Mouse (Mus musculus) heart, adult 2 months (tissue): Measurements from ENCODE around the gene Gm10447. TPM values are rescaled to one million over a fixed set of nuclear protein-coding genes. Genes with fewer than 3 reads are reported as not detected.

Experiments
- DNase-seq, 2 experiments: peaks; one replicate each; pipeline ENCODE4 v3.0.0; 2021
- H3K27ac ChIP-seq: fragments of 200-600 bp; 2 replicates; pipeline ENCODE4 v1.8.1; 2022
- H3K27me3 ChIP-seq: fragments of 200-500 bp; 2 replicates; pipeline ENCODE4 v1.6.1; 2012; ENCODE audit warnings: mild to moderate bottlenecking, low read length, inconsistent platforms, mixed read lengths; ENCODE audit not compliant: control insufficient read depth, insufficient read depth
- H3K36me3 ChIP-seq: fragments of 200-500 bp; 2 replicates; pipeline ENCODE4 v1.6.1; 2012; ENCODE audit warnings: low read length, inconsistent platforms; ENCODE audit not compliant: control insufficient read depth, insufficient read depth
- H3K4me1 ChIP-seq: fragments of 200-500 bp; 2 replicates; pipeline ENCODE4 v1.6.1; 2011; ENCODE audit warnings: low read length; ENCODE audit not compliant: control insufficient read depth, insufficient read depth
- H3K4me3 ChIP-seq: fragments of 200-600 bp; 2 replicates; pipeline ENCODE4 v1.8.1; 2022
- H3K79me2 ChIP-seq: fragments of 200-500 bp; replicated peaks from 2 replicates; pipeline ENCODE4 v1.6.1; 2012; ENCODE audit warnings: mild to moderate bottlenecking, inconsistent platforms, low read length, moderate library complexity, mixed read lengths; ENCODE audit not compliant: control insufficient read depth, insufficient read depth
- H3K9ac ChIP-seq: fragments of 200-500 bp; 2 replicates; pipeline ENCODE4 v1.6.1; 2012; ENCODE audit warnings: low read depth, mild to moderate bottlenecking, control low read depth, inconsistent platforms, low read length, mixed read lengths
- CTCF ChIP-seq: fragments of 200-600 bp; IDR thresholded peaks from 2 replicates; pipeline ENCODE4 v1.8.1; 2022; ENCODE audit warnings: antibody characterized with exemption, mild to moderate bottlenecking, moderate library complexity
- EP300 ChIP-seq: fragments of 200-500 bp; IDR thresholded peaks from 2 replicates; pipeline ENCODE4 v1.6.1; 2011; ENCODE audit warnings: low read depth, low read length, control low read depth; ENCODE audit not compliant: insufficient read depth
- POLR2A ChIP-seq: fragments of 200-500 bp; IDR thresholded peaks from 2 replicates; pipeline ENCODE4 v1.6.1; 2011; ENCODE audit warnings: mild to moderate bottlenecking, low read depth, low read length, control low read depth; ENCODE audit not compliant: insufficient read depth
- WGBS: fragments of 180-500 bp; shearing (Covaris S2); methylation state at CpG from one replicate; pipeline ENCODE4 v1.1.7; 2018; 5-methylcytosine and 5-hydroxymethylcytosine counted together
- intact Hi-C: fragments of 180-260 bp; cut with DNase I; formaldehyde crosslinking; loops from one replicate; pipeline ENCODE4 v1.15.1; 2025
- polyA plus RNA-seq: library from polyadenylated mRNA; depleted of rRNA; stranded (reverse); fragments of >200 nt; gene quantifications from 2 replicates; pipeline ENCODE4 v1.2.3, GENCODE M21; 2012
- total RNA-seq, 2 experiments: library from RNA; stranded (reverse); gene quantifications; 2 replicates each; pipeline ENCODE4 v1.2.3; 2021

The Gm10447 gene
- total and polyA plus RNA-seq, 3 experiments = not detected

- no peak for DNase-seq
- intact Hi-C loops = no loop called here
- Histone ChIP-seq H3K27ac (no peak overlapping the region), H3K9ac (no peak overlapping the region), H3K27me3 (no peaks in the 10 kb centered on the region; the same call in 1 of the 2 replicates), H3K4me3 (no peak overlapping the region), H3K4me1 (peaks cover 4% of the 10 kb centered on the region; the same call in 1 of the 2 replicates), H3K79me2 (no peaks in the 10 kb centered on the region), H3K36me3 (no peaks in the 10 kb centered on the region)
- 98% methylated on average over 5 of the region's 5 CpGs for WGBS
- TF ChIP-seq POLR2A (no peak), CTCF (peak; percentile 31; the same call in 1 of the 2 replicates)
Measured at GRCm38 (mm10) chr11:53489007-53489406, 32.1 kb upstream of the Gm10447 start.

- intact Hi-C loops = no loop called here
- H3K4me1 ChIP-seq = peaks cover 2% of the 10 kb centered on the region; the same call in 1 of the 2 replicates
- TF ChIP-seq EP300 (no peak), CTCF (no peak), POLR2A (no peak)
- 23% methylated on average over 27 of the region's 27 CpGs for WGBS
- no peak overlapping the region for H3K4me3 ChIP-seq
- no peaks in the 10 kb centered on the region; the same call in 1 of the 2 replicates for H3K27me3 ChIP-seq
- no peaks in the 10 kb centered on the region for H3K36me3 ChIP-seq
- H3K9ac ChIP-seq = no peak overlapping the region
- no peak for DNase-seq
- no peak overlapping the region for H3K27ac ChIP-seq
- no peaks in the 10 kb centered on the region for H3K79me2 ChIP-seq
Measured at GRCm38 (mm10) chr11:53486822-53487594, 30.1 kb upstream of the Gm10447 start.

- WGBS = 90% methylated on average over 3 of the region's 3 CpGs
- DNase-seq = no peak
- Histone ChIP-seq H3K79me2 (no peaks in the 10 kb centered on the region), H3K27me3 (no peaks in the 10 kb centered on the region; the same call in 1 of the 2 replicates), H3K4me1 (no peaks in the 10 kb centered on the region), H3K27ac (no peak overlapping the region), H3K9ac (no peak overlapping the region), H3K36me3 (no peaks in the 10 kb centered on the region), H3K4me3 (no peak overlapping the region)
- TF ChIP-seq POLR2A (no peak), CTCF (no peak), EP300 (no peak)
- intact Hi-C loops = no loop called here
Measured at GRCm38 (mm10) chr11:53486351-53486750, 29.4 kb upstream of the Gm10447 start.

- 52% methylated on average over 3 of the region's 3 CpGs for WGBS
- Histone ChIP-seq H3K4me1 (no peaks in the 10 kb centered on the region), H3K4me3 (no peak overlapping the region), H3K9ac (no peak overlapping the region), H3K79me2 (no peaks in the 10 kb centered on the region), H3K27ac (no peak overlapping the region), H3K36me3 (no peaks in the 10 kb centered on the region), H3K27me3 (no peaks in the 10 kb centered on the region; the same call in 1 of the 2 replicates)
- intact Hi-C loops = no loop called here
- peak; percentile 71 for TF ChIP-seq CTCF
- no peak for TF ChIP-seq POLR2A
- no peak for DNase-seq
Measured at GRCm38 (mm10) chr11:53485719-53486118, 28.8 kb upstream of the Gm10447 start.

GRCm38 (mm10) chr11:53483159-53483891, 26.4 kb upstream of the Gm10447 start:
- Histone ChIP-seq H3K27ac (no peak overlapping the region), H3K4me1 (no peaks in the 10 kb centered on the region), H3K79me2 (no peaks in the 10 kb centered on the region), H3K9ac (no peak overlapping the region), H3K27me3 (peaks cover 12% of the 10 kb centered on the region), H3K36me3 (no peaks in the 10 kb centered on the region), H3K4me3 (no peak overlapping the region)
- WGBS = 58% methylated on average over 9 of the region's 9 CpGs
- no peak for DNase-seq
- intact Hi-C loops = no loop called here
- TF ChIP-seq EP300 = no peak
- no peak for TF ChIP-seq POLR2A
- no peak for TF ChIP-seq CTCF
